Mouse (Mus musculus): ENCODE data around the gene Atp23.

GRCm38 (mm10) chr10:126894061-126894460 lies 7.1 kb downstream of the Atp23 start:
- no peak for TF ChIP-seq EP300 (optimal IDR thresholded peaks at IDR 0.05)
- no peak for TF ChIP-seq CTCF (IDR thresholded peaks at IDR 0.05; ENCODE audit: low read depth)
